Mouse (Mus musculus) embryonic stem cell, embryonic (primary cell): ENCODE data around the gene Mpg.

Source experiments
- CTCF ChIA-PET, 4 experiments: fragments of 300-600 bp in 2 of 4; fragments of 350-600 bp in 2 of 4; sonication (Branson Sonifier 250); formaldehyde crosslinking; loops; one replicate each; lab custom pipeline; 2022; ENCODE audit warnings: inconsistent platforms in 2 of 4; lab: Charles Lee
- POLR2A ChIA-PET, 4 experiments: fragments of 300-600 bp in 2 of 4; fragments of 350-600 bp in 2 of 4; sonication (Branson Sonifier 250); formaldehyde crosslinking; loops; one replicate each; lab custom pipeline; 2022; ENCODE audit warnings: antibody characterized with exemption in 4 of 4, inconsistent platforms in 1 of 4; lab: Charles Lee

The Mpg gene

DNA sequence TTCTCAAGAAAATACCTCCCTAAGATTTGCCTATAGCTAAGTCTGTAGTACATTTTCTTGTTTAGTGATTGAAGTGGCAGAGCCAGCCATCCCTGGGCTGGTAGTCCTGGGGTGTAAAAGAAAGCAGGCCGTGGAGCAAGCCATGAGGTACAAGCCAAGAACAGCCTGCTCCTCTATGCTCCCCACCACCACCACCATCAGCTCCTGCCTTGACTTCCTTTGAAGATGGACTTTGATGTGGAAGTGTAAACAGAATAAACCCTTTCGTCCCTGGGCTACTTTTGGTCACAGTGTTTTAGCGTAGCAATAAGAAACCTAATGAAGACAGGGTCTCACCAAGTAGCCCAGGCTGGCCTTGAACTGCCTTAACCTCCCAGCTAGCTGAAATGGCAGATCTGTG lies 28.5 kb upstream of the Mpg start:
- ChIA-PET CTCF (interaction anchor here in 1 of 4 experiments (4.9 kb wide), 1 partner anchor 15 kb away, joined by 15 read pairs; no protein-coding TSS in a partner anchor), POLR2A (interaction anchor here in 2 of 4 experiments (0.8 to 1.3 kb wide), 3 partner anchors 15 to 216 kb away, joined by 3 to 6 read pairs (median 3); no protein-coding TSS in a partner anchor)

DNA sequence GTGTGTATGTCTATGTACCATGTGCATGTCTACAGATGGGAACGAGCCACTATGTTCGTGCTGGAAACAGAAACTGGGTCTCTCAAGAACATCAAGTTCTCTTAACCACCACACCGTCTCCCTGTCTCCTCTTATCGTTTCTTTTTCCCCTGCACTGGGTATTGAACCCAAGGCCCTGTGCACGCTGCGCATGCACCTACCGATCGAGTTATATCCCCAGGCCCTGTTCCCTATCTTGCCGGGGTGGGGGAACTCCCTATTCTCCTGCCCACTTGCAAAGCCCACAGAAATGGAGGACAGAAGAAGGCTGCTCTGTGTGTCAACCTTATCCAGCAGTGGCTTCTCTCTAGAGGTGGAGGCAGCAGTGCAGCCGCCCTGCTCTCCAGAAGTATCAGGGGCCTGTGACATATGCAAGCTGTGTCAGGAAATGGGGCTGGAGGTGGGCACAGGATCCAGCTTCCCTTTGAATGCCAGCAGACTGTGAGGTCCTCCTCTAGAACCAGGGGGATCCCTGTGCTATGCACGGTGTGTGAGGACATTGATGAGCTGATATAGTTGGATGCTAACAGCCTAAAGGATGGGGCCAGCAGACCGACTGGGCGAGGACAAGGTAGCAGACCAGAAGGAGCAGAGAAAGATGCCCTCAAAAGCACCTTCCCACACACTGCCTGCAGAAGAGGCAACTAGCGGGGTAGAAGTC lies 27.9 kb upstream of the Mpg start:
- ChIA-PET POLR2A (interaction anchor here in 2 of 4 experiments (1.1 to 1.3 kb wide), 3 partner anchors 24 to 216 kb away, joined by 3 read pairs; partner anchors contain the start of gene Rhbdf1 (in 1 of the 2)), CTCF (interaction anchor here in 2 of 4 experiments (1.1 to 4.9 kb wide), 3 partner anchors 10 to 16 kb away, joined by 3 to 37 read pairs (median 15); no protein-coding TSS in a partner anchor)

DNA sequence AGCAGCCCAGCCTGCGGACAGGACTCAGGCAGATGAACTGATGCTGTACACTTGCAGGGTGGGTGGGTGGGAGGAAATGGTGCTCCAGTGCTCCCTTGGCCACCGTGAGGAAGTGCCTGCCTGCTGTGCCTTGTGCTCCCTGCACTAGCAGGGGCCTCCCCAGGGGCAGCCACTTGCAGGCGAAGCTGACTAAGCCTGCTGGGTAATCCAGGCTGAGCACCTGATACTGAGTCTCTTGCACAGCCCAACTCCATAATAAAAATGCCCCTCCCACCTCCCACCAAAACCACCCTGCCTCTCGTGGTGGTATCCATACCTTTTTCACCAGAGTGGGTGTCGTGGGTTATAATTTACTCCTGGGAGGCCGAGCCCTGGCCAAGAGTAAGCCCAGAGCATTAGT lies 27.1 kb upstream of the Mpg start:
- ChIA-PET CTCF (interaction anchor here in 2 of 4 experiments (1.1 to 4.9 kb wide), 4 partner anchors 9 to 122 kb away, joined by 3 to 37 read pairs (median 10); no protein-coding TSS in a partner anchor), POLR2A (interaction anchor here in 1 of 4 experiments (1.1 to 1.2 kb wide), 2 partner anchors 23 to 45 kb away, joined by 3 read pairs; partner anchors contain the start of gene Rhbdf1)

DNA sequence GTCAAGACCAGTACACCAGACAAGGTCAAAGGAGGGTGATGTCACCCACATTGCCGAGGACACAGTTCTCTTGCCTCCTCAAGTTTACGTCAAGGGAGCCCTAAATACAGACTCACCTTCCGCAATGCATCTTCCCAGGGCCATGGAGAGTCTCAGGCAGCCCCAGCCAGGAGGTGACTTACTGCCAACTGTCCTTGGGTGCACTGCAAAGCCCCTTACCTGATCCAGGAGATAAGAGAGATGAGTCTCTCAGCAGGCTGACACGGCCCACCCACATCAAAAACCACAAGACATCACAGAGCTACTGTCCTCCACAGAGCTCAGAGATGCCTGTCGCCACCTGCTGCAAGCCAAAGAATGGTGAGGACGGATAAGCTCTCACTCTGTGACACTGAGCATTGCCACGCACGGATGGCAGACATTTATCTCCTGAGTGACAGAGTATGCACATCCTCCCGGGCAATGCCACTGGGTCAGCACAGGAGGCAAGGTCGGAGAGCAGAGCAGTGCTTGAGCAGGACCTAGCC lies 26.2 kb upstream of the Mpg start, which contains the start of gene Il9r:
Gene Il9r, minus strand, starts transcription at position 205 of the 527 bp plus-strand sequence.
- ChIA-PET POLR2A (interaction anchor here in 1 of 4 experiments (0.7 to 1.2 kb wide), 2 partner anchors 20 to 45 kb away, joined by 3 read pairs; no protein-coding TSS in a partner anchor), CTCF (interaction anchor here (0.7 to 4.9 kb wide), 5 partner anchors 17 to 171 kb away, joined by 3 to 37 read pairs (median 5); no protein-coding TSS in a partner anchor)

DNA sequence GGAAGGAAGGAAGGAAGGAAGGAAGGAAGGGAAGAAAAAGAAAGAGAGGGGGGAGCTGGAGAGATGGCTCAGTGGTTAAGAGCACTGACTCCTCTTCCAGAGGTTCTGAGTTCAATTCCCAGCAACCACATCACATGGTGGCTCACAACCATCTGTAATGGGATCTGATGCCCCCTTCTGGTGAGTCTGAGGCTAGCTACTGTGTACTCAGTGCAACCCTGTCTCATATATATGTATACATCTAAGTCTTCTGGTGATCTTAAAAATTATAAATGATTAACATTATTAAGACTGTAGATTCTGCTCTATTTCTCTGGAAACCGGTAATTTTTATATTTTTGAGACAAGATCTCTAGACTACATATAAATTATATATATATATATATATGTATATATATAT lies 25.3 kb upstream of the Mpg start:
- POLR2A ChIA-PET, result interaction anchor here in 2 of 4 experiments (0.7 to 0.9 kb wide), 3 partner anchors 9 to 546 kb away, joined by 3 to 6 read pairs (median 5); no protein-coding TSS in a partner anchor
- CTCF ChIA-PET, result interaction anchor here (0.7 to 4.9 kb wide), 7 partner anchors 18 to 181 kb away, joined by 3 to 37 read pairs (median 5); no protein-coding TSS in a partner anchor

DNA sequence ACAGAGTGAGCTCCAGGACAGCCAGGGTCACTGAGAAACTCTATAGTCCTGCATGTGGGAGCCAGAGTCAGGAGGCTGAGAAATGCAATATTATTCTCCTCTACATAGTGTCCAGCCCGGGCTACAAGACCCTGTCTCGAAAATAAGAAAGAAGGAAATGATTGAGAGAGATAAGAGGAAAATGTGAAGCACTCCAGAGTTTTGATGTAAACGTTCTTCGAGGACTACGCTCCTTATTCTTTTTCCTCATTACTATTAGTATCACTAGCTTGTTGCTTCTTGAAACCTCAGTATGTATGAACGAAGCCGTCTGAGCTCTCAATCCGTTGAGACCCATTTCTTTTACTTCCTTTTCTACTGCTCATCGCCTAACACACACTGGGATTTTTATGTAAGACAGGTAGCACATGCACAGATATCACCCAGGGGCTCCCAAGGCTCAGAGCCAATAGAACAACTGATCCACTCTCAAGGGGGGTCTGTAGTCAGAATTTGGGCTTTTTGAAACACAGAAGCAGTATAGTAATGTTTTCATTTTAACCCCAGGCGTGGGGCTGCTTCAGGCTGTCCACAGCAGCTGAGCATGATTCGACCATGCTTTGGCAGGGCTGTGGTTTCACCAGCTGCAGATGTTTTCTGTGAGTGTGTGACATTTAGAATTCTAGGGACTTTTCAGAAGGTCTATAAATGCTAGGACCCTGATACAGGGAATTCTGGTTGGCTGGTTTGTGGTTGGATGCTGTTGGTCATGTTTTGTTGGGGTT lies 24.2 kb upstream of the Mpg start:
- CTCF ChIA-PET, result interaction anchor here in 3 of 4 experiments (0.7 to 3.7 kb wide), 5 partner anchors 8 to 128 kb away, joined by 3 to 37 read pairs (median 3); no protein-coding TSS in a partner anchor
- POLR2A ChIA-PET, result interaction anchor here in 2 of 4 experiments (0.9 to 1.0 kb wide), 2 partner anchors 18 kb away, joined by 3 read pairs; no protein-coding TSS in a partner anchor

DNA sequence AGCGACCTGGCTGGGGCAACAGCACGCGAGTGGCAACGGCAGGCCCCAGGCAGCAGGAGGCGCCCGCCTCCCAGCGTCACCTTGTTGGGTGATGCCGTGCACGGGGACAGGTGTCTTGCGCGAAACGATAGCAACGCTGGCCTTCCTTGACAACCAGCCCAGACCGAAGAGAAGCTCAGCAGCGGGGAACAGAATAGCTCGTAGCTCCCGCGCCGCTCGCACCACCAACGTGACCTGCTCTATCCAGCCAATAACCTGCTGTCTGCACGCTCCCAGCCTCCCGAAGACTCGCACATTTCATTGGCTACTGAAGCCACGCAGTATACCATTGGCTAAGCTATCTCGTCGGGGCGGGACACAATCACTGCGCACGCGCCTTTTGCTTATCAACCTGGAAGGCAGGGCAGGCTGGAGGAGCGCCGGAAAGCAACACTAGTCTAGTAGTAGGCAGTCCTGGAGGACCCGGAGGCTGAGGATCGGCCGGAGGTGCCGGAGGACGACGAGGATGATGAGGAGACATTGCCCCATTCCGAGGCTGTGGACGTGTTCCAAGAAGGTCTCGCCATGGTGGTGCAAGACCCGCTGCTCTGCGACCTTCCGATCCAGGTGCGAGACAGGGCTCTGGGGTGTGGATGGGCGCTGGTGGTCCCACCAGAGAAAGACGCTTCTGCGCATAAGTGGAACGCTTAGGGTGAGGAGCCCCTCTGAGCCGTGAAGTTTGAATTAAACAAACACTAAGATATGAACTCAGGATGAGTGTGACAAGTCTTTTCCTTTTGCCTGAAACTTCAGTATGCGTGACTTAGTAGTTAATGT lies 21.0 kb upstream of the Mpg start, which contains the start of gene Snrnp25:
Gene Snrnp25, plus strand, starts transcription at position 358 of the 816 bp plus-strand sequence.
- POLR2A ChIA-PET, result interaction anchor here (0.5 to 2.2 kb wide), 49 partner anchors 8 to 1309 kb away, joined by 3 to 29 read pairs (median 4); partner anchors contain the start of genes Bod1 (in 1 of the 4), Fbxw11 (in 1 of the 4), Hbq1b (in 1 of the 4) and Mpg (in 1 of the 4)
- CTCF ChIA-PET, result interaction anchor here (0.5 to 2.0 kb wide), 40 partner anchors 9 to 379 kb away, joined by 3 to 25 read pairs (median 3); partner anchors contain the start of genes Efcab9 (in 1 of the 4), Hbq1a (in 1 of the 4) and Rhbdf1 (in 1 of the 4)

DNA sequence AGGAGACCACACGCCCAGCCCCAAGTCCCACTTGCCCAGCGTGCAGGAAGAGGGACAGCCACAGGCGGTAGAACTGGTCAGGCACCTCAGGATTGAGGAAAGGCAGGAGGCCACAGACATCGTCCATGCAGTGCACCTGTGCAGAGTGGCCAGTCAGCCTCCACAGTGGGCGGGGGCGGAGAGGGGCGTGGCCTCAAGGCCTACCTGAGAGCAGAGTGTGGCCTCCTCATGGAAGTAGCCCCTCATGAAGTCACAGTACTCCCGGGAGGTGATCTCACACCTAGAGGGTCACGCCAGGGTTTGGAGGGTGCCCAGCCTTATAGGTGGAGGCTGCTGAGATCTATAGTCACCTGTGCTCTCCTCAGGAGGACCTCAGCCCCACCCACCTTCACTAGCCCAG lies 15.7 kb upstream of the Mpg start:
- ChIA-PET POLR2A (interaction anchor here in 2 of 4 experiments (0.9 to 3.1 kb wide), 5 partner anchors 10 to 340 kb away, joined by 3 to 16 read pairs (median 4); partner anchors contain the start of gene Rhbdf1 (in 2 of the 2)), CTCF (interaction anchor here in 2 of 4 experiments (0.6 to 1.0 kb wide), 3 partner anchors 24 to 132 kb away, joined by 3 read pairs; no protein-coding TSS in a partner anchor)

DNA sequence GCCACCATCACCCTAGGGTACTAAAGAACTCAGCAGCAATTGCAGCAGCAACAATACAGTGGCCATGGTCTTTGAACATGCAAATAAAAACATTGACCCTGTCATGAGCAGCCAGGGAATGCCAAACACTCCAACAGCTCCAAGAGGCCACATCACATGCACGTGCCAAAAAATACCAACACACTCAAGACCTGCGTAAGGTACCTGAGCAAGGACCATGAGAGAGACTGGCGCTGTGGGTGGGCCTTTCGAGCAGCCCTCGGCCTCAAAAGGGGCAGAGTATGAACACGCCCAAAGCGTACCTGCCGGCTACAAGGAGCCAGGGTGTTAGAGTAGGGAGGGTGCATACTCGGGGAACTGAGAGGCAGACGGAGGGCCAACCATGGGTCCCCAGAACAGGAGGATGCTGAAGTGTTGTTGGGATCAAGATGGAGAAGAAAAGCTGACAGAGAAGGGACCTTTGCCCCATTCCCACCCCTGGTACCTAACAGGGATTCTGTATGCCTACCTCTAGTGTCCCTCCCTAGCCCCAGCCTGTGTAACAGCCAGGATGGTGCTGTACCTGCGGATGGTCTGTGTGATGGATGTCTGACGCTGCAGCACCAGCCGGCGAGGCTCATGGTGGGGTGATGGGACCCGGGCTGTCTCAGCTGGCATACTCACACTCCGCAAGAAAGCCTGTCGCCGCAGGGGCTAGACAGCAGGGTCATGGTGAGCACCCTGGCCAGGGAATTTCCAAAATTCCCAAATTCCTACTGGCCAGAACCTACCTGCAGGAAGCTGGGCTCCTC lies 10.7 kb upstream of the Mpg start:
- CTCF ChIA-PET, result interaction anchor here in 3 of 4 experiments (0.6 to 4.4 kb wide), 8 partner anchors 8 to 106 kb away, joined by 3 to 26 read pairs (median 4); partner anchors contain the start of gene Snrnp25 (in 1 of the 3)
- POLR2A ChIA-PET, result interaction anchor here in 2 of 4 experiments (0.9 to 13.6 kb wide), 5 partner anchors 9 to 25 kb away, joined by 3 to 108 read pairs (median 7); partner anchors contain the start of gene Snrnp25 (in 2 of the 2)

DNA sequence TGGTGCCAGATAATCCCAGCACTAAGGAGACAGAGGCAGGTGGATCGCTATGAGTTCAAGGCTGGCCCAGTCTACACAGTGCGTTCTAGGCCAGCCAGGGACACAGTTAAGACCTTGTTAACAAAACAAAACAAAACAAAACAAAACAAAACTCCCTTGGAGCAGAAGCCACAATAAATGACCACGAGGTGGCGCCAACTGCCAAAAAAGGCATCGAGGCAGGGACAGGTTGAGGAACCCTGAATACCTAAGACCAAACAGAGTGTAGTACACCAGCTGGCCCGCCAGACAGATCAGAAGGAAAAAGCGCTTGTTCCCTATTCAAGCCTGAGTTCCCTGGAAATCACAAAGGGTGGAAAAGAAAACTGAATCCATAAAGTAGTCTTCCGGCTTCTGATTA lies 9.5 kb upstream of the Mpg start:
- ChIA-PET POLR2A (interaction anchor here in 2 of 4 experiments (1.5 to 13.6 kb wide), 2 partner anchors 12 to 18 kb away, joined by 4 to 108 read pairs; partner anchors contain the start of gene Snrnp25 (in 1 of the 2)), CTCF (interaction anchor here (0.5 to 4.4 kb wide), 15 partner anchors 10 to 464 kb away, joined by 3 to 30 read pairs (median 5); partner anchors contain the start of genes Mpg (in 1 of the 4), Nprl3 (in 1 of the 4) and Snrnp25 (in 1 of the 4))

DNA sequence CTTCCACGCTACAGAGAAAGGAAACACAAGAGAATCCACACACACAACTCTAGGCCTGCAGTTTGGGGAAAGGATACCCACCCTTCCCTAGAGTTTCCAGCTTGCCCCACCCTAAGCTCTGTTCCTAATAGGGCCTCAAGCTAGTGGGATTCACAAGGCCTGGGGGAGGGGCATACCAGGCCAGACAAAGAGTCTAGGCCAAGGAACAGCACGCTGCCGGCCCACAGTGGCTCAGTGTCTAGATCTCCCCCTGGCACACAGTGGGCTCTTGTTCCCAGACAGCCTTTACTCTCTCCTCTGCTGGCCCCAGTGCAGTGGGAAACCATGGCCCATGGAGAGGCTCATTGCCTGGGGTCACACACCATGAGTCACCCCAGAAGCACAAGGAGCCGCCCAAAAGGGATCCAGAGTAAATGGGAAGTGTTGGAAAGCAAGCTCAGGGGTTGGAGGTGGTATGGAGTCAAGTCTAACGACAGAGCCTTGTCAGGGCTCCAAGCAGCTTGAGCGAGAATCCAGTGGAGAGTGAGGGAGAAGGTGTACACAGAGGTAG lies 7.7 kb upstream of the Mpg start:
- ChIA-PET CTCF (interaction anchor here (0.8 to 4.4 kb wide), 22 partner anchors 8 to 106 kb away, joined by 3 to 30 read pairs (median 4); partner anchors contain the start of genes Snrnp25 (in 2 of the 4), Hbq1a (in 1 of the 4), Hbq1b (in 1 of the 4) and Mpg (in 1 of the 4)), POLR2A (interaction anchor here in 3 of 4 experiments (0.6 to 13.6 kb wide), 15 partner anchors 8 to 109 kb away, joined by 3 to 108 read pairs (median 4); partner anchors contain the start of genes Snrnp25 (in 3 of the 3), Hbq1a (in 1 of the 3) and Mpg (in 1 of the 3))

DNA sequence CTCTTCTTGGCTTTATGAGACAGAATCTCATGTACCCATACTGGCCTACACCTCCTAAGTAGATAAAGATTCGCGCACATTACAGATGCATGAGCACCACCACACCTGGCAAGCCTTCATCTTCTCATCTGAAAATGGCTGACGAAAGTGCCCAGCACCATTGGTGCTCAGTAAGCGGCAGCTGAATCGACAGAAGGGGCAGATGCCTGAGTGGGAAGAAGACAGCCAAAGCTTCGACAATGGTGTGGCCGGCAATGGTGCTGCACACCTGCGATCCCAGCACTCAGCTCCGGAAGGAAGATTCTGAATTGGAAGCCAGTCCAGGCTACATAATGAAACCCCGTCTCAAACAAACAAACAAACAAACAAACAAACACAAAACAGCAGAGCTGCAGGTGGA lies 7.0 kb upstream of the Mpg start:
- ChIA-PET POLR2A (interaction anchor here in 2 of 4 experiments (0.6 to 13.6 kb wide), 12 partner anchors 9 to 1244 kb away, joined by 3 to 108 read pairs (median 5); partner anchors contain the start of genes Snrnp25 (in 2 of the 2) and Il9r (in 1 of the 2)), CTCF (interaction anchor here in 3 of 4 experiments (0.6 to 4.4 kb wide), 11 partner anchors 14 to 228 kb away, joined by 3 to 36 read pairs (median 9); partner anchors contain the start of gene Snrnp25 (in 1 of the 3))

DNA sequence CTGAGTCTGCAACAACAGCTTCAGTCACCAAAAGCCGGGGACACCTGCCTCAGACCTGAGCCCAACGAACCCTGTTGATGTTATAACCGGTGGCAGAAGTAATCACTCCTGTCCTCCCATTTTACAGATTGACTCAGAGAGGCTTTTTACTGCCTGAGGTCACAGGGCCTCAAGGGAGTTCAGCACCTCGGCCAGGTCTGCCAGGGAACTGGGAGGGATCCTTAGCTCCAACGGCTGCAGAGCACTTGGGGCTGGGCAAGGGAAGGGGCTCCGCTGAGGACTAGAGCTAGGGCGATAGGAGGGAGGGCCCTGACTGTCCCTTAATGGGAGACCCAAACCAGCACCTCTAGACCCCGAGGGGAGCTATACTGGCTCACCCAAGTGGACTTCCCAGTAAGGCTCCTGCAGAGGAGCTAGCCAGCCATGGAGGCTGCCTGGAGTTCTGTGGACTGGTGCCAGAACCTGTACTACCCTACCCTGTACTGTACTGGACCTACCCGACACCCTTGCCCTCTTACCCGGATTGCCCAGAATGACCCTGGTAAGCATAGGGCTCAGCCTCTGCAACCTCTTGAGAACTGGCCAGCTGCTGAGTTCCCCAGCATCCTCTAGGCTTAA lies 5.6 kb upstream of the Mpg start:
- POLR2A ChIA-PET, result interaction anchor here in 3 of 4 experiments (0.6 to 13.6 kb wide), 27 partner anchors 9 to 312 kb away, joined by 3 to 108 read pairs (median 4); partner anchors contain the start of genes Snrnp25 (in 3 of the 3), Nprl3 (in 2 of the 3) and Stk10 (in 1 of the 3)
- CTCF ChIA-PET, result interaction anchor here (0.9 to 4.2 kb wide), 21 partner anchors 11 to 367 kb away, joined by 3 to 36 read pairs (median 5); partner anchors contain the start of genes Hbq1b (in 2 of the 4) and Snrnp25 (in 1 of the 4)
